In the genomic region with DNA sequence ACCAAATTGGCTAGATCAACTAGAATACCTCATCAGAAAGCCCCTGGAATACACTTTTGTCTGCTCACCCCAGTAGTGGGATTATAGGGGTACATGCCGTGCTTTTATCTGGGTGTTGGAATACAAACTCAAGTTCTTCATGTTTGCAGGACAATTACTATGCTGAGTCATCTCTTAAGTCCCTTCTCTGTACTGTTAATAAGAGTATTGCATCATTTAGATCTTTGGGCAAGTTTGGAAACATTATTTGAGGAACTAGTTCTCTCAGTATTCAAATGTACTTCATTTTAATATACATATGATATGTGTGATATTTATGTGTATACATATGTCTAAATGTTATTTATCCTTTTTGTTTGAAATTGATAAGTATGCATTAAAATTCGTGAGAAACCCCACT, we compare ENCODE assay signal across 15 mouse cellular contexts. TPM values are rescaled to one million over a fixed set of nuclear protein-coding genes. Genes with fewer than 3 reads are reported as not detected.
DNase-seq lines count a peak whose midpoint lies in the region; ATAC-seq and TF ChIP-seq lines count a peak whose summit lies in the region.
"Had no signal": no experiment of that assay in that cellular context is flagged by ENCODE, and none has a peak within 500 bp of the region (broad histone marks: within the 10 kb centered on the region; RNA-seq: fewer than 3 reads in every experiment).

No protein-coding gene starts in this region.

- H3K79me2 ChIP-seq in CH12.LX (replicated peaks; ENCODE audit: control insufficient read depth, extremely low read depth, insufficient read depth, poor library complexity, severe bottlenecking): no peaks in the 10 kb centered on the region

- H3K27ac ChIP-seq in CH12.LX (ENCODE audit: insufficient read depth, low read depth): no peak overlapping the region
- H3K27ac ChIP-seq: embryonic facial prominence, embryonic 12.5 days; forebrain, embryonic 15.5 days; heart, embryonic 13.5 days; hindbrain, embryonic 15.5 days had no signal

- peaks cover 12 to 58% of the 10 kb centered on the region in 2 experiments for H3K4me1 ChIP-seq in CH12.LX (ENCODE audit: control insufficient read depth in 1 of 2, insufficient read depth in 2 of 2)
- H3K4me1 ChIP-seq: embryonic facial prominence, embryonic 12.5 days; forebrain, embryonic 15.5 days; heart, embryonic 13.5 days; hindbrain, embryonic 15.5 days had no signal

- H3K27me3 ChIP-seq in CH12.LX (replicated peaks): no peaks in the 10 kb centered on the region
- H3K27me3 ChIP-seq: embryonic facial prominence, embryonic 12.5 days; forebrain, embryonic 15.5 days; heart, embryonic 13.5 days; hindbrain, embryonic 15.5 days had no signal

- TF ChIP-seq EP300 in CH12.LX (IDR thresholded peaks at IDR 0.05; ENCODE audit: low read length): peak; percentile 85

- TF ChIP-seq CTCF in CH12.LX (conservative IDR thresholded peaks at IDR 0.05 in 1 of 2, IDR thresholded peaks at IDR 0.05 in 1 of 2; ENCODE audit: low read depth in 2 of 2, low read length in 2 of 2): no peak

- in situ Hi-C loops in CH12.LX (cut with MboI; ENCODE audit: low pct_ligation_motif_present, low pct_unique_long_range_greater_than_20kb, low sequenced_read_pairs): no loop called here

- no peak for TF ChIP-seq RAD21 in CH12.LX (IDR thresholded peaks at IDR 0.05; ENCODE audit: low read depth, low read length)

- H3K36me3 ChIP-seq in CH12.LX (replicated peaks in 1 of 2; ENCODE audit: control insufficient read depth in 1 of 2, insufficient read depth in 1 of 2, low read length in 1 of 2): no peaks in the 10 kb centered on the region
- H3K36me3 ChIP-seq: embryonic facial prominence, embryonic 12.5 days; forebrain, embryonic 15.5 days; heart, embryonic 13.5 days; hindbrain, embryonic 15.5 days had no signal

- no peaks in the 10 kb centered on the region for H3K9me3 ChIP-seq in CH12.LX (replicated peaks; ENCODE audit: low read length)
- H3K9me3 ChIP-seq: embryonic facial prominence, embryonic 12.5 days; forebrain, embryonic 15.5 days; heart, embryonic 13.5 days; hindbrain, embryonic 15.5 days had no signal

- no peak overlapping the region for H3K4me3 ChIP-seq in CH12.LX (replicated peaks in 1 of 3; ENCODE audit: low read depth in 2 of 3, low read length in 2 of 3, poor library complexity in 1 of 3)
- H3K4me3 ChIP-seq: embryonic facial prominence, embryonic 12.5 days; forebrain, embryonic 15.5 days; heart, embryonic 13.5 days; hindbrain, embryonic 15.5 days had no signal

- peak; percentile 61 for DNase-seq in CH12.LX (ENCODE audit: extremely low read depth)
- DNase-seq in gastrocnemius, postnatal 25 days: no peak
- DNase-seq in cerebellum, postnatal 25 days: no peak
- DNase-seq in layer of hippocampus, postnatal 36 days: no peak
- DNase-seq: adrenal gland, postnatal 14 days; cerebellum, adult 18-20 months; cerebellum, adult 9-11 months; heart, postnatal 36 days had no signal

- dilution Hi-C loops in CH12.LX (cut with MboI; ENCODE audit: extremely low pct_ligation_motif_present, extremely low pct_unique_long_range_greater_than_20kb, low sequenced_read_pairs): no loop called here

- no peak for TF ChIP-seq POLR2A in CH12.LX (IDR thresholded peaks at IDR 0.05; ENCODE audit: low read depth, low read length)

- peak; percentile 77 for ATAC-seq in common myeloid progenitor, adult 5-6 weeks (replicated peaks; ENCODE audit: low read depth, poor library complexity, severe bottlenecking)
- ATAC-seq in monocyte, adult 5-6 weeks (replicated peaks; ENCODE audit: insufficient number of reproducible peaks, low FRiP score, low TSS enrichment, poor library complexity, severe bottlenecking): peak; percentile 55
- ATAC-seq: forebrain, embryonic 15.5 days; intestine, embryonic 16.5 days had no signal

- H3K9ac ChIP-seq in CH12.LX (ENCODE audit: insufficient read depth, low read depth): no peak overlapping the region; the same call in 1 of the 2 replicates
- H3K9ac ChIP-seq: embryonic facial prominence, embryonic 12.5 days; forebrain, embryonic 15.5 days; heart, embryonic 13.5 days; hindbrain, embryonic 15.5 days had no signal

- H3K4me2 ChIP-seq in CH12.LX (ENCODE audit: insufficient read depth, low read depth, poor library complexity, severe bottlenecking): no peak overlapping the region; the same call in 1 of the 2 replicates
- H3K4me2 ChIP-seq: embryonic facial prominence, embryonic 12.5 days; forebrain, embryonic 15.5 days; heart, embryonic 13.5 days; hindbrain, embryonic 15.5 days had no signal

TF ChIP-seq in CH12.LX, 34 proteins besides CTCF, POLR2A, EP300 and RAD21:
- peak; percentile 87 for TF ChIP-seq JUN (IDR thresholded peaks at IDR 0.05; ENCODE audit: insufficient read depth, low read depth, low read length)
- TF ChIP-seq ELF1 (IDR thresholded peaks at IDR 0.05; ENCODE audit: low read depth, low read length): no peak
- TF ChIP-seq MEF2A (IDR thresholded peaks at IDR 0.05; ENCODE audit: borderline replicate concordance, low read depth, low read length): peak; percentile 63; the same call in 1 of the 2 replicates
- no peak for TF ChIP-seq NRF1 (IDR thresholded peaks at IDR 0.05; ENCODE audit: low read depth, low read length)
- TF ChIP-seq ETS1 (conservative IDR thresholded peaks at IDR 0.05; ENCODE audit: low read depth, low read length): peak; percentile 58; the same call in 1 of the 2 replicates
- peak; percentile 94 for TF ChIP-seq IRF4 (IDR thresholded peaks at IDR 0.05; ENCODE audit: low read depth, low read length)
- peak; percentile 58; the same call in 1 of the 2 replicates for TF ChIP-seq MYC (IDR thresholded peaks at IDR 0.05; ENCODE audit: low read depth, low read length)
- TF ChIP-seq JUND (conservative IDR thresholded peaks at IDR 0.05; ENCODE audit: low read depth, low read length): peak; percentile 95
- peak; percentile 86 for TF ChIP-seq MAFK (IDR thresholded peaks at IDR 0.05; ENCODE audit: insufficient replicate concordance, low read length)
TF ChIP-seq in CH12.LX: peak in this region for 7.

RNA-seq across cellular contexts. Expression of a gene that starts 16.6 kb away (rescaled TPM):
- 35.4 and 42.7 TPM in 2 replicates for total RNA-seq in CH12.LX (2012; rRNA removed)
- total RNA-seq in CH12.LX (2014; rRNA removed): 52.5 and 60.5 TPM in 2 replicates
- 47.2 and 50.4 TPM in 2 replicates for polyA plus RNA-seq in CH12.LX (2012; ENCODE audit: insufficient read length, low read depth)
- 113 and 127 TPM in 2 replicates for total RNA-seq in common myeloid progenitor, adult 5-6 weeks (2017)
- total RNA-seq in monocyte, adult 5-6 weeks (2017): 149 to 236 TPM (median 155 TPM) in 3 replicates
- total RNA-seq in gastrocnemius, postnatal 25 days (2021): 10 to 100 TPM; 32.6 to 33.1 TPM
- 10 to 100 TPM; 53.4 to 56.9 TPM for total RNA-seq in layer of hippocampus, postnatal 36 days (2021)
